Mouse (Mus musculus) forebrain, embryonic 11.5 days (tissue): Measurements from ENCODE around the gene Ash1l. TPM values are rescaled to one million over a fixed set of nuclear protein-coding genes. Genes with fewer than 3 reads are reported as not detected.
A peak's percentile ranks its signal among the peaks of the same experiment; 100 is the strongest.

Experiments
- ATAC-seq: fragments of 200-750 bp; cut with Nextera tagmentation; replicated peaks from 2 replicates; pipeline ENCODE4 v1.8.0; 2017; ENCODE audit warnings: moderate TSS enrichment; ENCODE audit not compliant: low FRiP score
- DNase-seq: peaks from one replicate; pipeline ENCODE4 v3.0.0-alpha.2; 2017; ENCODE audit warnings: low spot score
- H3K27ac ChIP-seq: fragments of 300-500 bp; sonication (generic); 2 replicates; pipeline ENCODE4 v1.5.1; 2014; ENCODE audit warnings: low read depth, low read length
- H3K27me3 ChIP-seq: fragments of 300-500 bp; sonication (generic); 2 replicates; pipeline ENCODE4 v1.6.1; 2014; ENCODE audit warnings: mild to moderate bottlenecking, low read length, mixed read lengths; ENCODE audit not compliant: control insufficient read depth, insufficient read depth
- H3K36me3 ChIP-seq: fragments of 300-500 bp; sonication (generic); 2 replicates; pipeline ENCODE4 v1.6.1; 2014; ENCODE audit warnings: mild to moderate bottlenecking, low read length, moderate library complexity, mixed read lengths; ENCODE audit not compliant: control insufficient read depth, insufficient read depth
- H3K4me1 ChIP-seq: fragments of 300-500 bp; sonication (generic); replicated peaks from 2 replicates; pipeline ENCODE4 v1.6.1; 2014; ENCODE audit warnings: low read length, mixed read lengths; ENCODE audit not compliant: control insufficient read depth, insufficient read depth
- H3K4me2 ChIP-seq: fragments of 300-500 bp; sonication (generic); 2 replicates; pipeline ENCODE4 v1.6.1; 2014; ENCODE audit warnings: low read depth, mild to moderate bottlenecking, low read length, moderate library complexity, mixed read lengths; ENCODE audit not compliant: severe bottlenecking
- H3K4me3 ChIP-seq: fragments of 300-500 bp; sonication (generic); 2 replicates; pipeline ENCODE4 v1.5.1; 2014; ENCODE audit warnings: low read depth, low read length
- H3K9ac ChIP-seq: fragments of 300-500 bp; sonication (generic); 2 replicates; pipeline ENCODE4 v1.6.1; 2014; ENCODE audit warnings: low read length
- H3K9me3 ChIP-seq: fragments of 300-500 bp; sonication (generic); 2 replicates; pipeline ENCODE4 v1.6.1; 2016; ENCODE audit warnings: low read length, mixed read lengths; ENCODE audit not compliant: control insufficient read depth
- WGBS: fragments of 180-500 bp; shearing (Covaris S2); extraction: QIAGEN DNeasy Blood & Tissue Kit; methylation state at CpG from one replicate; pipeline ENCODE4 v1.1.7; 2014; 5-methylcytosine and 5-hydroxymethylcytosine counted together
- polyA plus RNA-seq: library from polyadenylated mRNA; unstranded; fragments of >200 nt; fragmentation: Nextera tagmentation; extraction: Ambion mirVana; gene quantifications from 2 replicates; pipeline ENCODE4 v1.2.1, GENCODE M21; 2014

Ash1l gene
- polyA plus RNA-seq, result 17.4 and 20.7 TPM in 2 replicates

DNA sequence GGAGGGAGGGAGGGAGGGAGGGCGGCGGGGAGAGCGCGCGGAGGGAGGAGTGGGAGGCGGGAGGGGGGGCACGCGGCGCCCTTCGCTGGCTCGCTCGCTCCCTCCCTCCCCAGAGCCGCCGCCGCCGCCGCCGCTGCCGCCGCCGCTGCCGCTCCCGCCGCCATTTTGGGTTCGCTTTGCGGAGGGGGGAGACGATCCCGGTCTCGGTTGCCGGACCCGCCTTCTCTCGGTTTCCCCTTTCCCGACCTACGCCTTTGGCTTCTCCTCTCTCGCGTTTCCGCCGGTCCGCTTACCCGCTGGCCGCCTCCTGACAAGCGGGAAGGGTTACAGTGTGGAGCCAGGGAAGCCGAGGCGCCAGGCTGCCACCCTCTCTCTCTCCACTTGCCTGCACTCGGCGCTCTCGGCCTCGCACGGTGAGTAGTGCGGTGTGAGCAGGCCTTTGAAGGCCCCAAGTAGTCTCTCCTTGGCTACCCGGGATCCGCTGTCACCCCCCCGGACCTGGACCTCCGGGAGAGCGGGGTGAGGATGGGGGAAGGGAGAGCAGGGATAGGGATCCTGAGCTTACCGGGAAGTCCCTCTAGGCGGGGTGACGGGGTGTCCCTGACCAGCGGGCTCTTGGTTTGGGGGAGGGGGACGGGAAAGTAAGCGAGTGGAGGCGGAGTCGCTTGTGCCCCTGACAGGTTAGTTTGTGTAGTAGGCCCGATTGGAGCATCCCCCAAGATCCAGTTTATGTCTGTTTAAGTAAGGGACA, at the start of gene Ash1l, which contains the start of gene Dap3:
TSS of gene Ash1l (plus strand) at position 47 of the 751 bp plus-strand sequence.
TSS of gene Dap3 (minus strand) at position 606 of the 751 bp plus-strand sequence.
- Histone ChIP-seq H3K9ac (peak within 1 kb of the TSS; percentile 91), H3K4me1 (peaks cover 4% of the 10 kb centered on the region; the same call in 1 of the 2 replicates)
- ATAC-seq, result peak; percentile 82

DNA sequence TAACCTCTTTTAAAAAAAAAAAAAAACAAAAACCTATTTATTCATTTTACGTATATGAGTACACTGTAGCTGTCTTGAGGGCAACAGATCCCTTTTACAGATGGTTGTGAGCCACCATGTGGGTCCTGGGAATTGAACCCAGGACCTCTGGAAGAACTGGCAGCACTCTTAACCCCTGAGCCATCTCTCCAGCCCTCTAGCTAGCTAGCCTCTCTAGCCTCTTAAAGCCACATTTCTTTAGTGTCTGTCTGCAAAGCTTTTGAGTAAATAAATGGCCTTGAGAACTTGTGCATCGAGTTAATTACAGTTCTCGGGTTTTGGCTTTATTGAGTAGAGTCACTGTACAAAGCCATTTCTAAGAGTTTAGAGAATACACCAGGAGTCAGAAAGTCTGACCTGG, 45.6 kb upstream of the Ash1l start:
- H3K27ac ChIP-seq, result no peak overlapping the region
- no peaks in the 10 kb centered on the region for H3K9me3 ChIP-seq
- H3K4me2 ChIP-seq, result no peak overlapping the region
- DNase-seq (no peak), ATAC-seq (no peak)
- no peak overlapping the region for H3K4me3 ChIP-seq
- no peaks in the 10 kb centered on the region for H3K27me3 ChIP-seq
- WGBS, result 93% methylated on average over 3 of the region's 3 CpGs
- peaks cover 27% of the 10 kb centered on the region for H3K36me3 ChIP-seq
- no peaks in the 10 kb centered on the region for H3K4me1 ChIP-seq
- no peak overlapping the region for H3K9ac ChIP-seq

More for the DNA sequence above, at the start of gene Ash1l, which contains the start of gene Dap3:
- peak within 1 kb of the TSS; percentile 64 for H3K4me2 ChIP-seq
- peak within 1 kb of the TSS; percentile 99 for H3K27ac ChIP-seq
- peak within 1 kb of the TSS; percentile 82 for H3K4me3 ChIP-seq
- WGBS, result under 1% methylated on average over 39 of the region's 64 CpGs
- H3K36me3 ChIP-seq, result no peaks in the 10 kb centered on the region
- H3K27me3 ChIP-seq, result no peaks in the 10 kb centered on the region
- peak; percentile 87 for DNase-seq
- no peaks in the 10 kb centered on the region for H3K9me3 ChIP-seq

DNA sequence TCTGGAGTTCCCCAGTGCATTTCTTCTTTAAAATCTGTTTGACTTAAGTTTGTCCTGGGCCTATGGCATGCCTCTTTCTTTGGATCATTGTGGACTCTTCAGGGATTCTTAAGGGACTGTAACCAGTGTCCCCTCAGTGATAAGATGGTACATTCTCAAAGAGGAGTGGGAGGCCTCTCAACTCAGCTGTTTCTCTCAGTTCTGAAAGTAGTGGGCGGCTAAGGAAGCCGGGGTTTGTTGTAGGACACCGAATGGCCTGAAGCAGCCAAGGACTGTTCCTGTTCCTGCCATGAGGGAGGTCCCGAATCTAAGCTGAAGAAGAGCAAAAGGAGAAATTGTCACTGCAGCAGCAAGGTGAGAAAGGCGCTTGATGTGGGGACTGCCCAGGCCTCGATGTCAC, 45.2 kb upstream of the Ash1l start:
- Histone ChIP-seq H3K27me3 (no peaks in the 10 kb centered on the region), H3K9me3 (no peaks in the 10 kb centered on the region), H3K9ac (no peak overlapping the region), H3K27ac (no peak overlapping the region), H3K36me3 (peaks cover 27% of the 10 kb centered on the region), H3K4me1 (no peaks in the 10 kb centered on the region), H3K4me3 (no peak overlapping the region), H3K4me2 (no peak overlapping the region)
- WGBS, result 88% methylated on average over 6 of the region's 6 CpGs
- DNase-seq (no peak), ATAC-seq (no peak)

DNA sequence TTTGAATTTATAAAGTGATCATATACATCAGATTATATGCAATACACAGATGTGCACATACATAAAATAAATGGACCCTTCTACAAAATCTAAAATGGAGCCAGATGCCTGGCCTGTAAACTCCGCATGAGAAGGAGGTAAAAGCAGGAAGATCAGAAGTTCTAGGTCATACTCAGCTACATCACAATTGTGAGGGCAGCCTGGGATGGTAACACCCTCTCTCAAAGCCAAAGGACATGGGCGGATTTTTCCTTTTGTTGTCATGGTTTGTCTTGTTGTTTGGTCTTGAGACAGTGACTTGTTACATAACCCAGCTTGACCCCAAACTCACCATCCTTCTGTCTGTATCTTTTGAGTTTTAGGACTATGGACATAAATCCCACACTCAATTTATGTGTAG, 44.7 kb upstream of the Ash1l start:
- H3K4me3 ChIP-seq, result no peak overlapping the region
- 92% methylated on average over 2 of the region's 2 CpGs for WGBS
- no peak overlapping the region for H3K9ac ChIP-seq
- peaks cover 30% of the 10 kb centered on the region for H3K36me3 ChIP-seq
- H3K27ac ChIP-seq, result no peak overlapping the region
- no peaks in the 10 kb centered on the region for H3K4me1 ChIP-seq
- DNase-seq, result no peak
- no peak overlapping the region for H3K4me2 ChIP-seq
- H3K9me3 ChIP-seq, result no peaks in the 10 kb centered on the region
- ATAC-seq, result no peak
- H3K27me3 ChIP-seq, result no peaks in the 10 kb centered on the region

DNA sequence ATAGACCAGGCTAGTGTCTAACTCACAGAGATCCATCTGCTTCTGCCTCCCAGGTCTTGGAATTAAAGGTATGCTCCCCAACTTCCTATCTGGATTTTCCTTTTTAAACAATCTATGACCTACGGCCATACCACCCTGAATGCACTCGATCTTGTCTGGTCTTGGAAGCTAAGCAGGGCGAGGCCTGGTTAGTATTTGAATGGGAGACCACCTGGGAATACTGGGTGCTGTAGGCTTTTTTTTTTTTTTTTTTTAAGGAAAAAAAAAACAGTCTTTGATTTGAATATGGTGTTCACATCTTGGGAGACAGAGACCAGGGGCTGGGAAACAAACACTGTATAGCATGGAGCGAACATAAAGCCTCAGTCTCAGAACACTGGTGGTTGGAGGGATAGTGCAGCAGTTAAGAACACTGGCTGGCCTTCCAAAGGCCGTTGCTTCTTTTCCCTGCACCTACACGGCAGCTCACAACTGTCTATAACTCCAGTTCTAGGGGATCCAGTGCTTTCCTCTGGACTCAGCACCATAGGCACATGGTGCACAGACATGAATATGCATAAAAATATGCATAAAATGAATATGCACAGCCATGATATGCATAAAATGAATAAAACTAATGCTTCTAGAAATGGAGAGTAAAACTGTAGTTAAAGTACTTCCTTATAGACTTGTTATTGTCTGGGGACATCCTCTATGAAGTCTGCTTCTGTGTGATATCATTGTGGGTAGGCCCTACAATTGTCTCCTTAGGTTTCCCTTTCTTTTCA, 43.8 kb upstream of the Ash1l start:
- Histone ChIP-seq H3K9me3 (no peaks in the 10 kb centered on the region), H3K4me2 (no peak overlapping the region), H3K9ac (no peak overlapping the region), H3K4me1 (no peaks in the 10 kb centered on the region), H3K27me3 (no peaks in the 10 kb centered on the region), H3K36me3 (peaks cover 32% of the 10 kb centered on the region), H3K4me3 (no peak overlapping the region), H3K27ac (no peak overlapping the region)
- no peak for DNase-seq
- ATAC-seq, result no peak
- 84% methylated on average over 6 of the region's 6 CpGs for WGBS

DNA sequence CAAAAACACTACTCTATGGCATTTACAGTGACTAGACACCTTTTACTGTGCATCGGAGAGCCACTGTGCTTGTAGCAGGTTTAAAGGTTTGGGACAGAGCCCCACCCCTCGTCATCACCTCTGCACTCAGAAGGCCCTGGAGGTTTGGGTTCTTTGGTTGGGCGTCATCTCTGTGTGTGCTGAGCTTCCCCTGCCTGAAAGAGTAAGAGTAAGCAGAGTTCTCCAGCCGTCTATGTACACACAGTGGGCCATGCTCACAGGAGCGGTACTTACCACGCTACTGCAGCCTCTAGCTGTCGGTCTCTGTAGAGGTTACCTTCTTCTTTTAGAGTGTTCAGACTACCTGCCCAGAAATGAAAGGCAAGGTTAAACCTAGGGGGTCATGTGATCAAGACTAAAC, 37.8 kb upstream of the Ash1l start:
- Histone ChIP-seq H3K9me3 (no peaks in the 10 kb centered on the region), H3K4me2 (no peak overlapping the region; the same call in 1 of the 2 replicates), H3K36me3 (peaks cover 20% of the 10 kb centered on the region; the same call in 1 of the 2 replicates), H3K27me3 (no peaks in the 10 kb centered on the region), H3K27ac (no peak overlapping the region), H3K9ac (no peak overlapping the region), H3K4me3 (peak overlapping the region; percentile 68; the same call in 1 of the 2 replicates), H3K4me1 (no peaks in the 10 kb centered on the region; the same call in 1 of the 2 replicates)
- DNase-seq (no peak), ATAC-seq (no peak)
- WGBS, result 95% methylated on average over 7 of the region's 7 CpGs

DNA sequence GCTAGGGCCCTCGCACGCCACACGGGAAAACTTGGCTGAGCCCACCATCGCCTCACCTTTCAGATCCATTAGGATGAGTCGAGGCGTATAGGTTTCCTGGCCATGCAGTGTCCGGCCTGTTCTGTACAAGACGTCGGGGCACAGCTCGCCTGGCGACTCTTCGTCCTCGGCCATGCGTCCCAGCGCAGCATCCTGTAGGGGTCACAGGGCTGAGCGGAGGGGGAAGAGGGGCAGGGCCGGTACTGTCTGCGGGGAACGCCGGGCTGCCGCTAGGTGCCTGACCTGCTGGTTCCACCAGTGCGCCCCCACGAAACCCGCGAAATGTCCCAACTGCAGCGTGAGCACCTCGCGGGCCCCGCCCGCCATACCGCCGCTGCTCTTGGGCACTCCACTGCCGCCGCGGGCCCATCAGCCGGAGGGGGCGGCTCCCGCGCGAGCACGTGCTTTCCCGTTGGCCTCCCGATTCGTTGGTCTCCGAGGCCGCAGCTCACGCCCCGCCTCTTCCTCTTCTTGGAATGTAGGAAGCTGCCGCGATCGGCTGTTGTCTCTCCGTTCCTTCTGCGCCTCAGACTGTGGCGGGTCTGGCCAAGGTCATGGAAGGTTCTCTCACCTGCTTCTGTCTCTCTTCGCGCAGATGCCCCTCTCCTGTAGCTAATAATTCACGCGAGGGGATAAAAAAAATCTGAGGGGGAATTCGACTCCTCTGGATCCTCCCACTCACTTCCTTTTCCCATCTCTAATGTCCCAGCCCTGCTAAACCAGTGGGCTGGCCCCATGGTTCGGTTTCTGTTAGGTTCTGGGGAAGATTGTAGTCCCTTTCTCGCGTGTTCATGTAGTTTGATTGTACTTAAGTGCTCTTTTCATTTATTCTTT, 36.7 kb upstream of the Ash1l start, which contains the start of gene Msto1:
TSS of gene Msto1 (minus strand) at position 489 of the 873 bp plus-strand sequence.
- peak within 1 kb of the TSS; percentile 80 for H3K9ac ChIP-seq
- WGBS, result under 1% methylated on average over 44 of the region's 62 CpGs
- H3K27ac ChIP-seq, result peak within 1 kb of the TSS; percentile 48; the same call in 1 of the 2 replicates
- DNase-seq, result peak; percentile 94
- peak; percentile 96 for ATAC-seq
- no peaks in the 10 kb centered on the region for H3K27me3 ChIP-seq
- H3K4me1 ChIP-seq, result no peaks in the 10 kb centered on the region; the same call in 1 of the 2 replicates
- peak within 1 kb of the TSS; percentile 68 for H3K4me3 ChIP-seq
- H3K36me3 ChIP-seq, result peaks cover 11% of the 10 kb centered on the region; the same call in 1 of the 2 replicates
- H3K4me2 ChIP-seq, result peak within 1 kb of the TSS; percentile 88
- H3K9me3 ChIP-seq, result no peaks in the 10 kb centered on the region

DNA sequence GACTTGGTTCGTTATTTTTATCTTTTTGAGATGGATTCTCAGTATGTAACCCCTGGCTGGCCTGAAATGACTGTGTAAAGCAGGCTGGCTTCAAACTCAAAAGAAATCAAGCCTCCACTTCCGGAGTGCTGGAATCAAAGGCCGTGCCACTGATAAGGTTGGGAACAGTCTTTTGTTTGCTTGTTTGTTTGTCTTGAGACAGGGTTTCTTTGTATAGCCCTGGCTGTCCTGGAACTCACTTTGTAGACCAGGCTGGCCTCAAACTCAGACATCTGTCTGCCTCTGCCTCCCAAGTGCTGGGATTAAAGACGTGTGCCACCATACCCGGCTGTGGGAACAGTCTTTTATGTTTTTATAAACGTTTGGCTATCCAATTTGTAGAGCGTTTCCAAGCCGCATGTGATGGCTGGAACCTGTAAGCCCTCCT, 36.0 kb upstream of the Ash1l start:
- no peak for ATAC-seq

More for the DNA sequence above, 36.0 kb upstream of the Ash1l start:
- Histone ChIP-seq H3K4me2 (peak overlapping the region; percentile 88), H3K27me3 (no peaks in the 10 kb centered on the region), H3K27ac (peak overlapping the region; percentile 48; the same call in 1 of the 2 replicates), H3K36me3 (peaks cover 7% of the 10 kb centered on the region; the same call in 1 of the 2 replicates), H3K9ac (peak overlapping the region; percentile 80), H3K9me3 (no peaks in the 10 kb centered on the region), H3K4me1 (no peaks in the 10 kb centered on the region; the same call in 1 of the 2 replicates), H3K4me3 (peak overlapping the region; percentile 68)
- 31% methylated on average over 8 of the region's 8 CpGs for WGBS
- no peak for DNase-seq
